Mouse (Mus musculus) gastrocnemius, postnatal 14 days (tissue): ENCODE measurements at regions not wholly inside any gene's neighbourhood (a gene's known extent, or its start where the extent isn't known, plus 50 kb on each side); places are given as distances from the start of the nearest gene placed in this dataset.

Experiments
- DNase-seq: peaks from one replicate; pipeline ENCODE4 v3.0.0; 2021; ENCODE audit warnings: mixed read lengths
- intact Hi-C: fragments of 180-260 bp; cut with DNase I; formaldehyde crosslinking; loops from one replicate; pipeline ENCODE4 v1.15.1; 2025; ENCODE audit warnings: low total_unique reads

DNA sequence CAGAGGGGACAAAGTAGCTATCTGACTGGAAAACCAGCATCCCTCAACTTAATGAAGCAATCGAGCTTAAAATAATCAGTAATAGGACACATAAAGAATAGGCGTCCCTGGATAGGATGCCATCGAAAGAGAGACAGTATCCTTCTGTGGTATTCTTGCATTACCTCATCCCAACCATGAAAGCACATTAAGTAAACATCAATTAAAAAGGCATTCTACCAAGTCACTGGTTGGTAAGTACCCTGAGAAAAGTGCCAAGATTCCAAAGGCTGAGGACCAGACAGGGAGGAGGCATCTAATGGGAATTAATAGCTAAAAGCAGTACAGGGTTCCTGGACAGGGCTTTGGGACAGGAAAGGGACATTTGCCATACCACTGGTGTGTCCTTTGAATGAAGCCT lies 118.8 kb downstream of the Lmo4 start:
- intact Hi-C loops, result no loop called here
- no peak for DNase-seq

DNA sequence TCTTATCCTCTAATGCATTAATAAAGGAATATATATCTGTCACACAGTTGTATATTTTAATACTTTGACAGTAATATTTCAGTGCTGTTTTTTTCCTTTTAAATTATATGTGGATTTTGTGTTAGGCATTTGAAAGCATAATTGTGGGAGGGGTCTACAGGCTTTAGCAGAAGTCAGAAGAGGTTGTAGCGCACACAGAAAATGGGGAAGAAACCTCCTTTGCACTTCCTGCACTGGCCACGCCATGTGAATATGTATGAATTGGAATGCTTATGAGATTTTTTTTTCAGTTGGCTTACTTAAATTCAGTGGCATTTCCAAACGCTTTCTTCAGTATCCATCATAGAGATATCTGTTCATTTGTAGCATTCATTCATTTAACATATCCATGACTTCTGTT lies 125.1 kb downstream of the Lmo4 start:
- no peak for DNase-seq
- intact Hi-C loops, result no loop called here

DNA sequence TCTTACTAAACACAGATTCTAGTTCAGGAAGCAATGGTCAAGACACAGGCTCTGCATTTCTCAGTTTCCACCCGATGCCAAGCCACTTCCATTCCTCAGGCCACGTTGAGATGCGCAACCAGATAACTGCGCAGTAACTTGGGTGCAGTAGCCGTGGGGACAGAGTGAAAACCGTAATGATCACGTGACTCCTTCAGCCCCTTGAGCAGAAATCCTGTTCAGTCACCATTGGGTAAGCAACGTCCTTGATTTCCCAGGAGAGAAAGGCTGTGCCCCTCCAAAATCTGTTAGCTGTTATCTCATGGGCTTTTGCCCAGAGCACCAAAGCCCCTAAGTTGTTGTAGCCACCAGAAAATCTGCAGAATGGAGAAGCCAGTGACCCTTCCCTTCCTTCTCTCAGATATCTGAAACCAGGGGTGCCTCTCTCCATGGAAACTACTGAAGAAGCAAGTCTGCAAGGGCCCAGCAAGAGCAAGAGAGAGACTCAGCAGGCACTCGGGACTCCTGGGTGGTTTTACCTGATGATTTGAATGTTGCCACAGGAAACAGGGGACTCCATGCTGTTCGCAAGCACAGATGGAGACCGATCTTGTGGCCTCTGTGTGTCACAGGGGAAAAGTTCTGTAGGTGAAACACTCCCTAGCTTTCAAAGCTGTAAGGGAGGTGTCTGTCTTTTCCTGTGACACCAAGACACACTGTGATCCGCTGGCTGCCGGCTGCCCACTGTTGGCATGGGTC lies 126.7 kb downstream of the Lmo4 start:
- no peak for DNase-seq
- intact Hi-C loops, result no loop called here

DNA sequence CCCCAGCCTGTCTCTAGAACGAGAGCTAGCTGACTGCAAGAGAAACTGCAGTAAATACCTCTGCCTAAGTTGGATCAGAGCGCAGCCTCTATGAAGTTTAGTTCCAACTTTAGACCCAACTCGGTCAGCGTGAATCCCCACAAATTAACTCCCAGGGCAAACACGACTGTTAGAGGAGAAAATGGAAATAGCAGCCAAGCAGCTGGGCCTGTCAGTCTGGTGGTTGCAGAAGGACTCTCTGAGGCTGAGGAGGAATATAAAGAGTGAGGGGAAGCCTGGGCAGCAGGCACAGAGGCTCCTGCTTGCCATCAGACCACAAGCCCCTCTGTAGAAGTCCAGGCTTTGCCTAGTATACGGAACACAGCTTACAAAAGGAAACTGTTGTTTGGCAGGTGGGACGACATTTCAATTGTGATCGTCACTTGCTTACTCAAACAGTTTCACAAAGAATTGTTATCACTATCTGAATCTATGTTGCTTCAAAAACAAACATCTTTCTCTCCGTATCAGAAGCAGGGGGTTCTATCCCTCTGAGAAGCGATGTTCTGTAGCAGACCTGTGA lies 135.0 kb downstream of the Lmo4 start:
- intact Hi-C loops, result no loop called here
- peak; percentile 50 for DNase-seq

DNA sequence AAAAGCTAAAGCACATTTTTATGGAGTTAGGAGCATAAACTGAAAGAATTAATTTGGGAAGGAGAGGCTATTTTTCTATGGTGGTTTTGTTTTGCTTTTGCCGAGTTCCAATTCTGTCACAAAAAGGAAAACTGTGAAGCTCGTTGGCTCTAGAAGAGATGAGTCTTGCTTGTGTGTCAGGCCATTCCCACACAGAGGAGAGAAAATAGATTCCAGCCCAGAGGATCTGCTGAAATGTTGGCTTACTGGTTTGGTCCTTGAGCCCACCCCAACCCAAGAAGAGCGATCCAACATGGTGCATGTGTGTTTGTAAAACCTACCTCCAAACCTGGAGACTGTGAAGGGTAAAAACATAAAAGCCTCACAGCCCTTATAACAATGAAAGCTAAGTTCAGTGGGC lies 138.0 kb downstream of the Lmo4 start:
- intact Hi-C loops, result no loop called here
- no peak for DNase-seq

DNA sequence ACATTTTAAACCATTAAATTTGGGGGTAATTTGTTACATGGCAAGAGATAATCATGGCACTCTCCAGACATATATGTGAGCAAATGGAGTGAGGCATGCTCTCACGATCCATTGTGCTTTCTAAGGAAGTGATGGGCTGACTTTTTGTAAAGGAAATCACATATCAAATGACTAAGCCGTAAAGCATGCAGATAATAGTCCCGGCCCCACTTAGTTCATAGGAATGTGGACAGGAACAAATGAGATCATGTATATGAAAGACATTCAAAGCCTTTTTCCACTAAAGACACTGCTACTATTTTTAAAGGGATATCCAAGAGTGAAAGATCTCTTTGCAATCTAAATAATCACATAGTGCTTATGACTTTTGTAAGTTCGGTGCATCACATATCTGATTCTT lies 146.9 kb downstream of the Lmo4 start:
- intact Hi-C loops, result no loop called here
- DNase-seq, result no peak

DNA sequence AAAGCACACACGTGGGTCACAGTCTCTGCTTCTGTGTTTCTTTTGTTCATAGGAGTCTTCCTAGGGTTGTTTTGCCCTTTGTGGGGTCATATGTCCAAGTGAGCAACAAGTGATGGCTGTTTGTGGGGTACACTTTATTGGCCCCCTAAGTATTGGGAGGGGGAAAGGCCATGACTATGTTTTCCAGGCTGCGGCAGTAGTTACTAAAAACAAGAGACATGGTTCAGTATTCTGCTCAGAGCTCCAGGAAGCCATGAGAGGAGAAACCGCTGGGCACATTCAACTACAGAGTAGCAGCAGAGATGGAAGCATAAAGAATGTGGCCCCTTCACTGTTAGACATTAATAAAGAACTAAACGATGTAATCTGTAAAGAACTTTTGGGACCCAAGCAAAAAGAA lies 154.7 kb downstream of the Lmo4 start:
- intact Hi-C loops, result no loop called here
- DNase-seq, result no peak

DNA sequence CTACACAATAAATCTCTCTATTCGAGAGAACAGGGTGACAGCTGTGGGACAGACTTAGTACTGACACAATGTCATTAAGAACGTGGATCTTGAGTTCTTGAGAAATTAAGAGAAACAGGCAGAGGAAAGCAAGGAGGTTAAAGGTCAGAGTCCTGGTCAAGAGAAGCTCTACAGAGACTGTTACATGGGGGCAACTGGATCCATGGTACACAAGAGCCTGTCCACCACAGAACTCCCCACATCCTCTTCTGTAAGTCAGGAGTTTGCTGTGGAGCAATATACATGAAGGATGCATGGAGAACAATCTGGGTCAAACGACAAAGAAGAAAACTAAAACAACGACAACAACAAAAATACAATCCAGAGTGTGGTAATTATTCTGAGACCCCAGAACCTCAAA lies 155.8 kb downstream of the Lmo4 start:
- no peak for DNase-seq
- intact Hi-C loops, result no loop called here

DNA sequence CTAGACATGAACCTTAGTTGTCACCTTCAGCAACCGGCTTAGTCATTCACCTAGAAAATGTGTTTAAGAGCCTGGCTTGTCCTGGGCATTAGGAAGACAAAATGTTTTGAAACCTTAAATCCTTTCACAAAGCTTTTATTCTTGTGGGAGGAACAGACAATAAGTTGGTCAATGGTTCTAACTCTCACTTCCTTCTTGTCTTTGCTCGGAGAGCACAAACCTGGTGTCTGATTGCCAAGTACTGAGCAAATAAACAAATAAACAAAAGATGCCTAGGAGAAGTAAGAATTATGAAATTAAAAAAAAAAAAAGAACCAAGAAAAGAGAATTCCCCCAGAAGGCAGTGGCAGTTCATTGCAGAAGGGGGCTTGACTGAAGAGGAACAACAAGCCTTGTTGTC lies 160.7 kb downstream of the Lmo4 start:
- intact Hi-C loops, result no loop called here
- DNase-seq, result no peak

DNA sequence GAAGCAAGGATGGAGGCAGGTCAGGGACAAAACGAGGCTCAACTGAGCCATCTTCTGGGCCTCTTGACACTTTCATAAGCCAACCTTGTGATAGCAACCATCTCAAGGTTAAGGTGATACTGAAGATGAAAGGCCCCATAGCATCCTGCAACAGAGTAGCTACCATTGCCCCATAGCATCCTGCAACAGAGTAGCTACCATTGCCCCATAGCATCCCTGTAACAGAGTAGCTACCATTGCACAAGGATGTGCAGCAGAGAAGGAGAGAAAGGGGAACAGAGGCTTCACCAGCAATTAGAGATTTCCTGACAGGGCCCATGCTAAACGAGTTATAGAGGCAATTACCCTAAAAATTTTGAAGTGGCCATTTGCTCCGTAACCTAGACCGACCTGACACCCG lies 163.2 kb downstream of the Lmo4 start:
- intact Hi-C loops, result no loop called here
- DNase-seq, result no peak

DNA sequence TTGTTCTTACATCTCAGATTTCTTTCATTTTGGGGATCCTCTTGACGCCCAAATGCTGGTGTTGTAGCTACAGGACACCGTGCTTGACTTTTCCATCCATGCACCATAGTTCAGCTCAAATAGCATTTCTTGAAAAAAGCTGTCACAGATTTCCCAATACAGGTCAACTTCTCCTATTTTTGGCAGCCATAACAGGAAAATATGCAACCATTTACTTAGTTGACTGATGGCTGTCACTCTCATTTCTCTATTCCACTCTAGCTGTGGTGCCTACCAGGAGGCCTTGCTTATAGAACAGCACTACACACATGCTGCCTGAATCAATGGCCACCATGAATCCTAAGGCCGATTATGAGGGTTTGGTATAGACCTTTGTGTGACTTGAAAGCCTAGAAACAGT lies 165.5 kb downstream of the Lmo4 start:
- no peak for DNase-seq
- intact Hi-C loops, result no loop called here

DNA sequence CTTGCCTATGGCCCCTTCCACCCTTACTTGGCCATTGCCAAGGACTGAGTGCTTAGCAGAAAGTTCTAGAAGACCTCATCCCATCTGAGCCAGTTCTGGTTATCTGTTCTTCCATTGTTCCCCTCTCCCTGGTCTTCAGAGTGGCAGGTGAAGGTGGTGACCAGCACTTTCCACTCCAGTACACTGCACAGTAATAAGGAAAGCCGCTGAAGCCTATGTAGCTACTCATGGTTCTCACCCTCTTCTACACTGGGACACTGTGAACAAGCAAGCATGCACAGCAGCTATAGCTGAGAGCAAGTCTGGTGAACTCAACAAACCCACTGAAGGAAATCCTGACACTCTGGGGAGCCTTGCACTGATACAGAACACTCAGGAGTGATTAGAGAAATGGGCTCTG lies 175.4 kb downstream of the Lmo4 start:
- no peak for DNase-seq
- intact Hi-C loops, result no loop called here

DNA sequence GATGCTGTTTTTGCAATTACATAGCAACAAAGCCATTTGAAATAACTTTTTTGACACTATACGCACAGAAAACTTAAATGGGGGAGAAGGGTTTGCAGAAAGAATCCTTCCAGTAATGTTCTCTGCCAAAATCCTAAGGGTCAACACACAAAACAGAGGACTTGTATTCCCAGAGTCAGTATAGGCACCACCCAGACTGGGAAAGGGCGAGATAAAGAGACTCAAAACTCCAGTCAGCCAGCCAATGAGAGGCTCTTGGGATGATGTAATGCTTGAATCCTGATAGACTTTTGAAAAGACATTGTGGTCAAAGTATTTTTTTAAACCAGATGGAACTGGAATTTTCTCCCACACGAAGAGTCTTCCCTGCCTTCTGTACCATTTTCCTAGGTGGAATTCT lies 175.9 kb downstream of the Lmo4 start:
- intact Hi-C loops, result no loop called here
- no peak for DNase-seq

DNA sequence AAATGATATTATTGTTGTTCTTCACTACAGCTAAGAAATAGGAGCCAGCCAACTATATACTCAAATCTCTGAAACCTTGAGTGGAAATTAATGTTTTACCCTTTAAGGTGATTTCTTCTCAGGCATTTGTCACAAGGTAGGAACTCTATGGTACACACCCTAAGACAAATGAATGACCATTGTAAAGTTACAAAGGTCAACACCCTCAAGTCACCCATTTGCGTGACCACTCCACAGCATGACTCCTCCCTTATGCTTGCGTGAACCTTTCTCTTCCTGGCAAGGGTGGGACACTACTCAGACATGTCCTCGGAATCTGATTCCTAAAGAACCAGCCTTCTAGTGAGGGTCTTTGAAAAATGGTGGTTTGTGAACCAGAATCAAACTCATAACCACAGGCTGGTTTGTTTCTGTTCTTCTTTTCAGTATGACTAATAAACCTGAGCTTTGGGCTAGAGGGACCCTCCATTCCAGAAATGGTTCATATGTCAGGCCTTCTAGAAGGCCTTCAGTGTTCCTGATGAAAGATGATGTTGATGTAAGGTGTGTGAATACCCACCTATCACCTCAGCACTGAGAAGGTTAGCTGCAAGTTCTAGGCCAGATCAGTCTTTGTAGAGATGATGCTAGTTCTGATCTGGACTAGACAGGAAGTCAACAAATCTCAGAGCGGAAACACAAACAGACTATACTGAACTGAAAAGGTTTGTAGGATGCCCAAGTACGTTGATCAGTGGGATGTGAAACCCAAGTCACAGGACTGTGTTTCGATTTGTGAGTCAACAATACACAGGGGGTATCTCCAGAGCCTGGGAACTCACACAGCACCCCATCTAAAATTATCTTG lies 177.7 kb downstream of the Lmo4 start:
- no peak for DNase-seq
- intact Hi-C loops, result no loop called here

DNA sequence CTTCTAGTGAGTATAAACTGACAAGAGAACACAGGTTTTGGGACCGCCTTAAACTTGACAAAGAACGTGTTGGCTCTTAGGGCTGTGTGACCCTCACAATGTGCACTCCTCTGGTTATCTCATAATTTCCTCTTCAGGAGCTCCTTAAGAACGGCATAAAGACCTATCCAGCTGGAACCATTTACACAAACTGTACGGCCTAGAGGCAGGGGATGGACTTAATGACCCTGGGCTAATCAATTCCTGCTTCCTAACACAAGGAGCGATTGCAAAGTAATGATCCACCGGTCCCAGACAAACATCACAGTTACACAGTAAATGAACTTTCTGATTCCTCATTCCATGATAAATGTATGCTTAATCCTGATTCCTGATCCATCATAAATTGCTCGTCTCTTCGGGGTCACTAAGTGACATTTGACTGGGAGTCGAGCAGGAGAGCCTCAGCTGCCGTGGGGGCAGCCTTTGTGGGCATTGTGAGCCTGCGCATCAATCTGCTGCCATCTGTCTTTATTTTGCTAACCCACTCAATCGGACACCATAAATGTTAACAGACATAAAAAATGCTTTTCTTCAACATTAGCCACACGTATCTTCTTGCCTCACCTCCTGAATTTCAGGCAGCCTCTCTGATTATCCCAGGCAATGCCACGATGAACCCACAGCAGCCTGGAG lies 179.4 kb downstream of the Lmo4 start:
- intact Hi-C loops, result no loop called here

DNA sequence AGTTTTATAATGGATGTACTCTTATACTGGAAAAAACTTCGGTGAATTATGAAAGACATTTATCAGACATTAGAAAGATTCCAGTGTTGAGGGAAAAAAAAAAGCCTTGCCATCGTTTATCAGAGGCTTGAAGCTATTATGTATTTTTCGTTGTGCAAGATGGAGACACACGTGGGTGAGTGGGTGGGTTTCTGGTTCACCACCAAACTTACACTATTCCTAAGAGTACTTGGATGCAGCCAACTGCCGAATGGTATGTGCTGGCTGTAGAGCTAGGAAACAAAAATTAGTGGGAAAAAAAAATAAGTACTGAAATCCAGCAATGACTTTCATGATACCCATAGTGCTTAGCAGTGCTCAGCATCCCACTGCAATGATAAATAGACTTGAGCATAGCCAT lies 180.8 kb downstream of the Lmo4 start:
- no peak for DNase-seq
- intact Hi-C loops, result no loop called here

More for the DNA sequence above, 179.4 kb downstream of the Lmo4 start:
- DNase-seq, result no peak

DNA sequence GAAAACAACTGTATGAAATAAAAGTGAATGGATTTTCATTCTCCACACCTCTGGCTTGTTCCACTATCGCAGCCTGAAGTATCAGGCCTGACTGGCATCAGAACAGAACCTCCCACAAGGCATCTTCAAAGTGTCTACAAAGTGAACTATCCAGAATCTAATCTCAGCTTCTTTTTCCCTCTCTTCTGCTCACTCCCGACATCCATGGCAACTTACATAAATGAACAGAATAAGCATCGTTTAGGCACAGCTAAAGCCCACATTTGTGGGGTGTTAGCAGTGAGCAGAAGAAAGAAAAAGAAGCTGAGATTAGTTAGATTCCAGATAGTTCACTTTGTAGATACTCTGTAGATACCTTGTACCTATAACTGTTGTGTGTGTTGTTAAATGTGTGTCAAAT lies 182.0 kb downstream of the Lmo4 start:
- DNase-seq, result no peak
- intact Hi-C loops, result no loop called here

DNA sequence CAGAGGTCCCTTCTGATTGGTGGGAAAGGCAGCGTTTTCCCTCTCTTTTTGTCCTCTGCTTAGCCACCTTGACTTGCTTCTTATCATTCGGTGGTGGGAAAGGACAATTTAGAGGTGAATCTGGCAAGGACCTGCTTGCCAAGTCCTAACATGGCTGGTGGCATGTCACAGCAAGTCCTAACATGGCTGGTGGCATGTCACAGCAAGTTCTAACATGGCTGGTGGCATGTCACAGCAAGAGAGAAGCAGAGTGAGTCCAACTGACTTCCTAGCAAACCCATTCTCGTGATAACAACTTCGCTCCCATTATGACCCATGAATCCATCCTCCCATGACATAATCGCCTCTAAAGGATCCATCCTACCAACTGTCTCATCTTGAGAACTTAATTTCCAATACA lies 183.1 kb downstream of the Lmo4 start:
- intact Hi-C loops, result no loop called here

DNA sequence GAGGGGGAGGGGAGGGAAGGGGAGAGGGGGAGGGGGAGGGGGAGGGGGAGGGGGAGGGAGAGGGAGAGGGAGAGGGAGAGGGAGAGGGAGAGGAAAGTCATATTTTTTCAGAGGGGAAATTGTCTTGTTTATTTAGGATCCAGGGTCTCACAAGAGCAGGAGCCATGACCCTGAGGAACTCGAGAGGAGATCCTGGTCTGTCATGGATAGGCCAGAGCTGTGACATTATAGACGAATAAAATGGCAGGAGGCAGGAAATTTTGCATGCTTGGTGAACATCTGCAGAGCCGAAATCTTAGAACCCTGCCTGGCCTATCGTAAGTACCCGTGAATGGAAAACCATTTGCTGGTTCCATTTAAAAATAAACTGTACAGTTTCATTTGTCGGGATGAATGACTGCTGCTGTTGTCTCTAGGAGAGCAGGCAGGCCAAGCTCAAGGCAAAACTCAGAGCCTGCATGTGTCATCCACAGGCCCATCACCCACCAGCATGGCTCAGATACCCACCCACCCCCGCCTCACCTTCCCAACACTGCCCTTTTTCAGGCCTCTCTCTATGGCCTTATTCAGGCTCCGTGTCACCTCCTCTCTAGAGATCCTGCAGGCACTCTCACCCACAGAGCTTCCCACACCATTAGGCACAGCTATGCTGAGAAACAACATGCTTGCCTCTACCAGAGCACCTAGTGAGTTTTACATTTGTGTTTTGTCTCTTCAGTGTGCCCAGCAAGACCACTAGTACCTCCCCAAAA lies 184.7 kb downstream of the Lmo4 start:
- no peak for DNase-seq
- intact Hi-C loops, result no loop called here

More for the DNA sequence above, 183.1 kb downstream of the Lmo4 start:
- no peak for DNase-seq

DNA sequence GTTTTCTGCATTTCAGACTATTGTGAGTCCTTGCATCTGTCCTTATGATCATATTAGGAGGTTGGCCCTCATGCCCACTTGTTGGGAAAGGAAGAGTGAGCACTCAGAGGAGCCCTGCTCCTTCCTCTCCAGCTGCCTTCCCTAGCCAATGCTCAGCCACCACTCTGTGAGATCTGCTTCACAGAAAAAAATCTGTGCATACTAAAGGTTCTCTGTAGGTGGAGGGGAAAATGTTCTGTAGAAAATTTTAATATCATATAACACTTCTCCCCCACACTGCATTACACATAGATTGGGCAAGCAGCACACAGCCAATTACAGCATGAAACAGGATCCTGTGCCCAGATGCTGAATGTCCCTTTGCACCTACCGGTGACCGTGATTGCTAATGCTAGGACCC lies 185.7 kb downstream of the Lmo4 start:
- intact Hi-C loops, result no loop called here
- no peak for DNase-seq
